ENCODE assay signal across 8 mouse cellular contexts in genomic region chr19:46075616-46076607, GRCm38 (mm10). TPM values are rescaled to one million over a fixed set of nuclear protein-coding genes. Genes with fewer than 3 reads are reported as not detected.
DNase-seq lines count a peak whose midpoint lies in the region; ATAC-seq lines count a peak whose summit lies in the region.

Nolc1 (plus strand) TSS chr19:46075863.

- peak; percentile 96 for ATAC-seq in inflammation-experienced regulatory T-cells, adult 6 months
- ATAC-seq in megakaryocyte-erythroid progenitor cell, adult 5-6 weeks (replicated peaks; ENCODE audit: low FRiP score, low TSS enrichment, poor library complexity, severe bottlenecking) = peak; percentile 93

- intact Hi-C loops in gastrocnemius, postnatal 14 days (cut with DNase I; ENCODE audit: low total_unique reads) = no loop called here
- intact Hi-C loops in left cerebral cortex, postnatal 10 days (cut with DNase I) = no loop called here

- DNase-seq in adrenal gland, adult (ENCODE audit: inconsistent age in 2 of 2, low spot score in 1 of 2) = peak; percentile 100
- peak; percentile 99 for DNase-seq in embryo, embryonic 10.5 days (ENCODE audit: low spot score)
- peak; percentile 98 for DNase-seq in gastrocnemius, postnatal 14 days
- DNase-seq in left cerebral cortex, postnatal 10 days (ENCODE audit: extremely low spot score in 1 of 2, low spot score in 2 of 2) = peak; percentile 99
- peak; percentile 99 for DNase-seq in right cerebral cortex, postnatal 25 days
- peak; percentile 97 to 99 for DNase-seq in urinary bladder, postnatal 4 days (ENCODE audit: low spot score in 2 of 2)

RNA-seq across cellular contexts. Expression of gene Nolc1, which starts in this region (rescaled TPM):
- 10 to 100 TPM; 17.5 to 25.5 TPM for total RNA-seq in gastrocnemius, postnatal 14 days (2021)
- polyA plus RNA-seq in inflammation-experienced regulatory T-cells, adult 6 months (2017; shearing (Covaris generic)) = 10 to 100 TPM; 53.4 to 77.2 (median 65.0) TPM
- total RNA-seq in left cerebral cortex, postnatal 10 days (2021) = 10 to 100 TPM; 34.6 to 37.3 TPM
- 170 and 201 TPM in 2 replicates for total RNA-seq in megakaryocyte-erythroid progenitor cell, adult 5-6 weeks (2014; fragmentation: Nextera tagmentation)
- total RNA-seq in megakaryocyte-erythroid progenitor cell, adult 5-6 weeks (2017) = 271 and 318 TPM in 2 replicates

Comparison
In these comparisons a context has a peak if more than half of its experiments do, and no peak if none do; other contexts are left out.
1. Peak in every context shown above with its lines: DNase-seq and ATAC-seq.
2. RNA of gene Nolc1 (total RNA-seq): 170 to 318 TPM in megakaryocyte-erythroid progenitor cell, adult 5-6 weeks; 34.6 to 37.3 TPM in left cerebral cortex, postnatal 10 days and 17.5 to 25.5 TPM in gastrocnemius, postnatal 14 days; every median in the first group is over 4 times any median in the second.